Mouse (Mus musculus) liver, postnatal 0 days (tissue): ENCODE data around the gene Hist1h4c.

Experiments
- CTCF ChIP-seq: sonication (generic); IDR thresholded peaks from 2 replicates; pipeline ENCODE4 v1.5.1; 2016; ENCODE audit warnings: antibody characterized with exemption, low read depth
- EP300 ChIP-seq: IDR thresholded peaks from 2 replicates; pipeline ENCODE4 v1.6.1; 2016; ENCODE audit warnings: antibody characterized with exemption, low read depth, mild to moderate bottlenecking

DNA sequence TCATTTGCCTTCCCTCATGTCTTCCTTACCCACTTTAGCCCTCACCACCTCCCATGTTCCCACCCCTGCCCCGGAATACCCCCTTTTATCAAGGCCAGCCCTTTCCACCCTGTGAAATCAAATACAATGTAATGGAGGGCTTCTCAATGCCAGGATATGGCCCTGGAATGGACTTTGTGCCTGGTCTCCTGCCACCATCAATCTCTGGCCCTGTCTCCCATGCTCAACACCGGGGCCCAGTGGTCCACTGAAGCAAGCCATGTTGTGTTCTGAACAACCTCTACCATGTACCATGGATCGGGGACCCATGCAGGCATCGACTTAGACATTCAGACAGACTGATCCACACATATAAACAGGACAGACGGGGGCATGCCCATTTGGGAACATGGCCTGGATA is 31.5 kb upstream of the Hist1h4c start:
- no peak for TF ChIP-seq CTCF
- TF ChIP-seq EP300 = no peak
